Mouse (Mus musculus) embryo, embryonic 10 days (tissue): Measurements from ENCODE around the gene Ctnnbl1.

ENCODE experiments used
- DNase-seq: peaks from one replicate; pipeline ENCODE4 v3.0.0-alpha.2; 2015; ENCODE audit warnings: low spot score

Ctnnbl1 gene

GRCm38 (mm10) chr2:157877394-157877793 is 140.2 kb downstream of the Ctnnbl1 start:
- DNase-seq, result no peak

GRCm38 (mm10) chr2:157877967-157878366 is 140.8 kb downstream of the Ctnnbl1 start:
- DNase-seq, result no peak

GRCm38 (mm10) chr2:157881939-157882338 is 144.7 kb downstream of the Ctnnbl1 start:
- peak; percentile 28 for DNase-seq

- DNase-seq, result peak; percentile 71
These were observed 150.2 kb downstream of the Ctnnbl1 start for GRCm38 (mm10) chr2:157887275-157888025.

- DNase-seq, result no peak
These were observed 154.0 kb downstream of the Ctnnbl1 start for GRCm38 (mm10) chr2:157891166-157891565.

GRCm38 (mm10) chr2:157897131-157897530 is 159.9 kb downstream of the Ctnnbl1 start:
- DNase-seq, result no peak

- peak; percentile 95 for DNase-seq
These were observed 176.0 kb downstream of the Ctnnbl1 start for GRCm38 (mm10) chr2:157913204-157913636.

- DNase-seq, result no peak
These were observed 176.5 kb downstream of the Ctnnbl1 start for GRCm38 (mm10) chr2:157913705-157914104.

GRCm38 (mm10) chr2:157914105-157914764 is 177.0 kb downstream of the Ctnnbl1 start, which contains the start of gene Vstm2l:
Gene Vstm2l (plus strand): TSS chr2:157914653.
- peak; percentile 58 for DNase-seq

- no peak for DNase-seq
These were observed 177.8 kb downstream of the Ctnnbl1 start for GRCm38 (mm10) chr2:157914889-157915517.

GRCm38 (mm10) chr2:157918529-157918928 is 181.3 kb downstream of the Ctnnbl1 start:
- DNase-seq, result no peak

GRCm38 (mm10) chr2:157921551-157921950 is 184.3 kb downstream of the Ctnnbl1 start:
- no peak for DNase-seq

- peak; percentile 33 for DNase-seq
These were observed 186.2 kb downstream of the Ctnnbl1 start for GRCm38 (mm10) chr2:157923406-157923805.

GRCm38 (mm10) chr2:157924504-157924903 is 187.3 kb downstream of the Ctnnbl1 start:
- no peak for DNase-seq

GRCm38 (mm10) chr2:157926502-157926901 is 189.3 kb downstream of the Ctnnbl1 start:
- DNase-seq, result no peak

GRCm38 (mm10) chr2:157926927-157927326 is 189.7 kb downstream of the Ctnnbl1 start:
- no peak for DNase-seq

GRCm38 (mm10) chr2:157927397-157927796 is 190.2 kb downstream of the Ctnnbl1 start:
- DNase-seq, result peak; percentile 16

GRCm38 (mm10) chr2:157927815-157928214 is 190.6 kb downstream of the Ctnnbl1 start:
- DNase-seq, result no peak

- no peak for DNase-seq
These were observed 195.5 kb downstream of the Ctnnbl1 start for GRCm38 (mm10) chr2:157932655-157933054.

GRCm38 (mm10) chr2:157935444-157936171 is 198.4 kb downstream of the Ctnnbl1 start:
- DNase-seq, result no peak

GRCm38 (mm10) chr2:157936676-157937075 is 199.5 kb downstream of the Ctnnbl1 start:
- DNase-seq, result no peak

- peak; percentile 49 for DNase-seq
These were observed 203.5 kb downstream of the Ctnnbl1 start for GRCm38 (mm10) chr2:157940586-157941185.
